Mouse (Mus musculus) embryonic facial prominence, embryonic 10.5 days (tissue): ENCODE measurements around the gene Rex1bd. TPM values are rescaled to one million over a fixed set of nuclear protein-coding genes. Genes with fewer than 3 reads are reported as not detected.

Experiments used
- DNase-seq: peaks from one replicate; pipeline ENCODE4 v3.0.0-alpha.2; 2017; ENCODE audit warnings: low spot score
- H3K27ac ChIP-seq: fragments of 300-500 bp; sonication (generic); replicated peaks from 2 replicates; pipeline ENCODE4 v1.5.1; 2016; ENCODE audit warnings: mild to moderate bottlenecking
- H3K27me3 ChIP-seq: fragments of 300-500 bp; sonication (generic); replicated peaks from 2 replicates; pipeline ENCODE4 v1.6.1; 2016; ENCODE audit warnings: low read depth, mild to moderate bottlenecking; ENCODE audit not compliant: poor library complexity, severe bottlenecking
- H3K36me3 ChIP-seq: fragments of 300-500 bp; sonication (generic); replicated peaks from 2 replicates; pipeline ENCODE4 v1.6.1; 2016; ENCODE audit warnings: mild to moderate bottlenecking, moderate library complexity
- H3K4me1 ChIP-seq: fragments of 300-500 bp; sonication (generic); 2 replicates; pipeline ENCODE4 v1.6.1; 2016
- H3K4me3 ChIP-seq: fragments of 300-500 bp; sonication (generic); 2 replicates; pipeline ENCODE4 v1.5.1; 2016; ENCODE audit warnings: mild to moderate bottlenecking, moderate library complexity
- H3K9me3 ChIP-seq: fragments of 300-500 bp; sonication (generic); 2 replicates; pipeline ENCODE4 v1.6.1; 2016; ENCODE audit warnings: mild to moderate bottlenecking
- WGBS: fragments of 180-500 bp; shearing (Covaris S2); methylation state at CpG from one replicate; pipeline ENCODE4 v1.1.7; 2016; 5-methylcytosine and 5-hydroxymethylcytosine counted together
- polyA plus RNA-seq: library from polyadenylated mRNA; unstranded; fragments of >200 nt; fragmentation: Nextera tagmentation; extraction: Ambion mirVana; gene quantifications from 2 replicates; pipeline ENCODE4 v1.2.1, GENCODE M21; 2016

The Rex1bd gene
- polyA plus RNA-seq, 1 experiment from 2014 or later: 138 TPM

DNA sequence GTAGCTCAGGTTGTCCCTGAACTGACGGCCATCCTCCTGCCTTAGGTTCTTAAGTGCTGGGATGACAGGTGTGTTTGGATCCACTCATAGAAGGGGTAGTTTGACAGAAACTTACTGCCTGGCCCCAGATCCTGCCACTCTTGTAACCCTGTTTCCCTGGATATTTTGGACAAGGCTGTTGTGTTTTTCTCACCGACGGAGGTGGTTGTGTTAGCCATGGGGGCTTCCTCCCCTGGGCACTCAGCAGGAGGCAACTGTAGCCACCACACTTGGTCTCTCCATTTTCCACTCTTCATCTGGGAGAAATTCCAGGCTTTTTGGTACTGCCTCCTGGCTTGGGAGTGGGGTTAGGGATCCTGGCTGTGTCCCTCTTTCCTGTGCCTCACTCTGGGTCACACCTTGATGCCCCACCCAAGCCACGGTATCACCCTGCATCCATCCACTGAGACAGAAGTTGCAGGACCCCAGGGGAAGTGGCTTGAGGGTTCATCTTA, 33.5 kb upstream of the Rex1bd start:
- WGBS: 16% methylated on average over 4 of the region's 4 CpGs
- Histone ChIP-seq H3K4me3 (peak overlapping the region; percentile 88), H3K9me3 (no peaks in the 10 kb centered on the region), H3K4me1 (peaks cover 31% of the 10 kb centered on the region), H3K27ac (peak overlapping the region; percentile 91), H3K36me3 (peaks cover 29% of the 10 kb centered on the region), H3K27me3 (no peaks in the 10 kb centered on the region)
- no peak for DNase-seq

DNA sequence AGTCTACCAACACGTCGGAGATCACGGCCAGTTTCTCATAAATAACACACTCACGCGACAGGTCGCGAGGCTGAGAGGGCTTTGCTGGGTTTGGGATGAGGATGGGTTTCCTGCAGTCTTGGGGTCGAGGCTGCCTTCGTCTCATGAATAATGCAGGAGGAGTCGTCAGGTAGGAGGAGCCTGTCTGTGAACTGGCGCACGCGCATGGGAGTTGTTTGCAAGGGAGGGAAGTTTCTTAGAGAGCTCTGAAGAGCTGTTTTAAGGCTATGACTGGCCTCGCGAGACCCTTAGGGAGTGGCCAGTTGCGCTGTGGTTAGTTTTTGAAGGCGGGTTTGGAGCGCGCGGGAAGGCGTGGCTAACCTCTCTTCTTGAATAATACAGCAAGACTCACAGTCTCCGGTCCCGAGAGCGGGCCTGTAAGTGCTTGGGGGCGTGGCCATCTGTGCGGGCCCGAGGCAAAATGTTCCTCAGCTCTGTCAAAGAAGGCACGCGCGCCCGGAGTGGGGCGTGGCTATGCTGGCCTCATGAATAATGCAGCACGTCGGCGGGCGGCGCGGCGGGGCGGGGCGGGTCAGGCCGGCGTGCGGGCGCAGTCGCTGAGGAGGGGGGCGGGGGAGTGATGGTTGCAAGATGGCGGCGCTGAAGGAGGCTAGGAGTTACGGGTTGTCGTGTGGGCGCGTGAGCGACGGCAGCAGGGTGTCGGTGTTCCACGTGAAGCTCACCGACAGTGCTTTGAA, 32.7 kb upstream of the Rex1bd start, which contains the start of gene Ell:
Gene Ell (plus strand): TSS at position 381 of the 737 bp plus-strand sequence.
- Histone ChIP-seq H3K4me3 (peak within 1 kb of the TSS; percentile 88), H3K9me3 (no peaks in the 10 kb centered on the region), H3K27ac (peak within 1 kb of the TSS; percentile 91), H3K4me1 (peaks cover 31% of the 10 kb centered on the region), H3K36me3 (peaks cover 34% of the 10 kb centered on the region), H3K27me3 (no peaks in the 10 kb centered on the region)
- peak; percentile 100 for DNase-seq
- under 1% methylated on average over 58 of the region's 58 CpGs for WGBS

DNA sequence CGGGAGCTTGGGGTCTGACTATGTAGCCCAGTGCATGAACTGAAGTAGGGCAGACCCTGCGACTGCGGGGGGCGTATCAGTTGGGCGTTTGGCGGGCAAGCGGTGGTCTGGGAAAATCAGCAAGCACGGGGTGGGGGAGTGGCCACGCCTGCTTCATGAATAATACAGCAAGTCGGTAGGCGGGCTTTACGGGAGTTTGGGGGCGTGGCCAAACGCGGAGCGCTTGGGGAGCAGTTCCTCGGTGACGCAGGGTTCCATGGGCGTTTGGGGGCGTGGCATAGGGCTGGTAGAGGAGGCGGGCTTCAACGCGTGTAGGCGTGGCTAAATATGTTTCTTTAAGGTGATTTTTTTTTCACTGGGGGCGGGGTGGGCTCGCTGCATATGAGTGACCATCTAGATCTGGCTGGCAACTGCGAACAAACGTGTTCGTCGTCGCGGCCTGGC, 32.1 kb upstream of the Rex1bd start:
- WGBS: under 1% methylated on average over 32 of the region's 32 CpGs
- peak; percentile 100 for DNase-seq

GRCm38 (mm10) chr8:70538024-70538579, 31.6 kb upstream of the Rex1bd start:
- 15% methylated on average over 24 of the region's 24 CpGs for WGBS
- peaks cover 28% of the 10 kb centered on the region for H3K4me1 ChIP-seq
- peak overlapping the region; percentile 91; the same call in 1 of the 2 replicates for H3K27ac ChIP-seq
- peak overlapping the region; percentile 88 for H3K4me3 ChIP-seq
- DNase-seq: peak; percentile 60
- no peaks in the 10 kb centered on the region for H3K27me3 ChIP-seq
- no peaks in the 10 kb centered on the region for H3K9me3 ChIP-seq
- H3K36me3 ChIP-seq: peaks cover 46% of the 10 kb centered on the region

More for the DNA sequence above, 32.1 kb upstream of the Rex1bd start:
- Histone ChIP-seq H3K4me1 (peaks cover 31% of the 10 kb centered on the region), H3K9me3 (no peaks in the 10 kb centered on the region), H3K27ac (peak overlapping the region; percentile 91), H3K36me3 (peaks cover 40% of the 10 kb centered on the region), H3K4me3 (peak overlapping the region; percentile 88), H3K27me3 (no peaks in the 10 kb centered on the region)

DNA sequence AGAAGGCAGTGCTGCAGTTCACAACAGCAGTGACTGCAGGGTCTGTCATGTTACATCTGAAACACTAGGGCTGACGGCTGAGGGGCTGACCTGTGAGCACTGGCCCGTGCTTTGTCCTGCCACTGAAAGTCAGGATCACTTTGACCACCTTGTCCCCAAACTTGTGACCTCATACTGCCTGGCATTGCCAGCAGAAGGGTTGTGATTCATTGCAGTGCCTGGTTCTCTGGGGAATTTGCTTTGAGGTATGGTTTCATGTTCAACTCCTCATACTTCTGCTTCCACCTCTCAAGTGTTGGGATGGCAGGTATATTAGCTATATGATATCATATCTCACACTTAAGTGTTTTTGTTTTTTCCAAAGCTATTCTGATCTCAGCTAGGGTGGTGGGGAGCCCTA, 29.1 kb upstream of the Rex1bd start:
- peaks cover 70% of the 10 kb centered on the region for H3K36me3 ChIP-seq
- no peak overlapping the region for H3K4me3 ChIP-seq
- no peaks in the 10 kb centered on the region for H3K9me3 ChIP-seq
- 87% methylated on average over 2 of the region's 2 CpGs for WGBS
- peaks cover 17% of the 10 kb centered on the region for H3K4me1 ChIP-seq
- no peak for DNase-seq
- H3K27ac ChIP-seq: no peak overlapping the region
- H3K27me3 ChIP-seq: no peaks in the 10 kb centered on the region

GRCm38 (mm10) chr8:70535221-70535620, 28.7 kb upstream of the Rex1bd start:
- Histone ChIP-seq H3K27ac (no peak overlapping the region), H3K4me3 (no peak overlapping the region), H3K9me3 (no peaks in the 10 kb centered on the region), H3K4me1 (peaks cover 12% of the 10 kb centered on the region), H3K27me3 (no peaks in the 10 kb centered on the region), H3K36me3 (peaks cover 74% of the 10 kb centered on the region)
- 90% methylated on average over 3 of the region's 3 CpGs for WGBS
- DNase-seq: no peak

DNA sequence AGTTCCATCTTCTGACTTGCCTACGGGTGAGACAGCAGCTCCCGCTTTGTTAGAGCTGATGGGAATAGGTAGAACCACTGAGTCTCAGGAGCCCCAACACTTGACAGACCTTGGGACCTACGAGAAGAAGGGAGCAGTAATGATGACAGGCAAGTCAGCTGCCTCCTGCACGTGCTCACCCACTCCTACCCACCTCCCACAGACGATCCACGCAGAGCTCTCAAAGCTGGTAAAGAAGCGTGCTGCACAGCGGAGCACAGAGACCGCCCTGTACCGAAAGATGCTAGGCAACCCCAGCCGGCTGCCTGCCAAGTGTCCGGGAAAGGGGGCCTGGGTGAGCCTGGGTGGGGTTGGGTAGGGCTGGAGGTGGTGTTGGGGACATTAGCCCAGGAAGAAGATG, 27.7 kb upstream of the Rex1bd start:
- Histone ChIP-seq H3K27me3 (no peaks in the 10 kb centered on the region), H3K4me1 (peaks cover 11% of the 10 kb centered on the region), H3K9me3 (no peaks in the 10 kb centered on the region), H3K36me3 (peaks cover 84% of the 10 kb centered on the region), H3K27ac (no peak overlapping the region), H3K4me3 (peak overlapping the region; percentile 1; the same call in 1 of the 2 replicates)
- 93% methylated on average over 12 of the region's 12 CpGs for WGBS
- DNase-seq: no peak

DNA sequence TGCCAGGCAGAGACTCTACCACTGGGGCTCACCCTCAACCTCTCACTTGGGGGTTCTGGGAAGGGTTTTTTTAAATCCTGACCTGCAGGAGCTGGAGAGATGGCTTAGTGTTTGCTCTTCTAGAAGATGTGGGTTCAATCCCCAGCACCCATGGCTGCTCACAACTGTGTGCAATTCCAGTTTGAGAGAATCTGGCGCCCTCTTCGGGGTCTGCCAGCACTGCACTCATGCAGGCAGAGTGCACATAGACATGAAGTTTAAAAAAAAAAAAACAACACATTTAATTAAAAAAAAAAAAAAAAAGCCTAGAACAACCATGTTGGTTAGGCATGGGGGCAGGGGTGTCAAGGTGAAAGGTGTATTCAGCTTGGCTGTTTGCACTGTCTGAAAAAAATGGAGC, 23.8 kb upstream of the Rex1bd start:
- Histone ChIP-seq H3K9me3 (no peaks in the 10 kb centered on the region), H3K36me3 (peaks cover 62% of the 10 kb centered on the region), H3K27ac (no peak overlapping the region), H3K4me1 (peaks cover 26% of the 10 kb centered on the region), H3K4me3 (no peak overlapping the region), H3K27me3 (no peaks in the 10 kb centered on the region)
- WGBS: 91% methylated on average over 2 of the region's 2 CpGs
- no peak for DNase-seq

DNA sequence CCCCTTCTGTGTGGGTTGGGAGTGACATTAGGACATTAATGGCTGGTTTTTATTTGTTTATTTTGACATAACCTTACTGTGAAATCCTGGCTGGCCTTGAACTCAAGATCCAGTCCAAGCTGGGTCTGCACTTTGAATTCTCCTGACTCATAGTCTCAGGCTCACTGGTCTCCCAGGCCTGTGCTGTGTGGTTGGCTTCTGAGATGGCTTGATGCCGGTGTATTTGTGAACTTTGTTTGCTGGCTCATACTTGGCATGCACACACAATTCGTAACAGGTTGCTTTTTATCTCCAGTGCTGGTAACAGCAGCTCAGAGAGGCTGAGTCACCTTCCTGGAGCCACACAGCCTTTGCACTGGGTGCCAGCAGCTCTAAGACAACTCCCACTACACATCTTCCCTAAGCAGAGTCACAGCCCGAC, 23.2 kb upstream of the Rex1bd start:
- Histone ChIP-seq H3K36me3 (peaks cover 57% of the 10 kb centered on the region), H3K27me3 (no peaks in the 10 kb centered on the region), H3K4me3 (0 out of 2 replicates have a peak overlapping the region, but pooled peaks have one; percentile 25), H3K27ac (no peak overlapping the region), H3K4me1 (peaks cover 26% of the 10 kb centered on the region), H3K9me3 (no peaks in the 10 kb centered on the region)
- whole genome bisulfite sequencing: 94% methylated on average over 3 of the region's 3 CpGs
- no peak for DNase-seq

GRCm38 (mm10) chr8:70529299-70529698, 22.7 kb upstream of the Rex1bd start:
- 80% methylated on average over 5 of the region's 5 CpGs for WGBS
- Histone ChIP-seq H3K27me3 (no peaks in the 10 kb centered on the region), H3K27ac (no peak overlapping the region), H3K4me3 (0 out of 2 replicates have a peak overlapping the region, but pooled peaks have one; percentile 25), H3K4me1 (peaks cover 26% of the 10 kb centered on the region), H3K36me3 (peaks cover 52% of the 10 kb centered on the region), H3K9me3 (no peaks in the 10 kb centered on the region)
- no peak for DNase-seq

DNA sequence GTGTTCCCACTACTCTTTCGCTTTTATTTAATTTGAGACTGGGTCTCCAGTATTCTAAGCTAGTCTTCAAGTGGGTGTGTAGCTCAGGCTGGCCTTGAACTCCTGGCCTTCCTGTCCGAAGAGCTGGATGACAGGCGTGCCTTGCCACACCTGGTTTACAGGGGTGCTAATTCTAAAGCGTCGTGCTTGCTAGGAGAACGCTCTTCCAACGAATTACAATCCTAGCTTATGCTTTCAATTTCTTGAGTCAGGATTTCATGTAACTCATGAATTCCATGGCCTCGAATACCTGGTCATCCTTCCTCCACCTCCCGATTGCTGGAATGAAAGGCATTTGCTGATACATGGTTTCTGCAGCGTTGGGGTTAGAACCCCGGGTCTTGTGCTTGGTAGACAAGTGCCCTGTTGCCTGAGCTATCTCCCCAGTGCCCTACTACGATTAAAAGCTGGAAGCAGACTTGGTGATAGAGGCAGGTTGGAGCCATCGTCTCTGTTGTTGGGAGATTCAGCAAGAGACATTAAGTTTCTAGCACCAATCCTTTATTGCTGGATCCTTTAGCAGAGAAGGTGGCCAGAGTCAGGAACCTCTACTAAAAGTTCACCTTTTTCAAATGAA, 21.7 kb upstream of the Rex1bd start:
- no peaks in the 10 kb centered on the region for H3K9me3 ChIP-seq
- H3K27ac ChIP-seq: peak overlapping the region; percentile 99
- peak overlapping the region; percentile 90 for H3K4me3 ChIP-seq
- peaks cover 42% of the 10 kb centered on the region for H3K36me3 ChIP-seq
- peaks cover 30% of the 10 kb centered on the region for H3K4me1 ChIP-seq
- no peak for DNase-seq
- no peaks in the 10 kb centered on the region for H3K27me3 ChIP-seq
- 38% methylated on average over 13 of the region's 13 CpGs for WGBS

DNA sequence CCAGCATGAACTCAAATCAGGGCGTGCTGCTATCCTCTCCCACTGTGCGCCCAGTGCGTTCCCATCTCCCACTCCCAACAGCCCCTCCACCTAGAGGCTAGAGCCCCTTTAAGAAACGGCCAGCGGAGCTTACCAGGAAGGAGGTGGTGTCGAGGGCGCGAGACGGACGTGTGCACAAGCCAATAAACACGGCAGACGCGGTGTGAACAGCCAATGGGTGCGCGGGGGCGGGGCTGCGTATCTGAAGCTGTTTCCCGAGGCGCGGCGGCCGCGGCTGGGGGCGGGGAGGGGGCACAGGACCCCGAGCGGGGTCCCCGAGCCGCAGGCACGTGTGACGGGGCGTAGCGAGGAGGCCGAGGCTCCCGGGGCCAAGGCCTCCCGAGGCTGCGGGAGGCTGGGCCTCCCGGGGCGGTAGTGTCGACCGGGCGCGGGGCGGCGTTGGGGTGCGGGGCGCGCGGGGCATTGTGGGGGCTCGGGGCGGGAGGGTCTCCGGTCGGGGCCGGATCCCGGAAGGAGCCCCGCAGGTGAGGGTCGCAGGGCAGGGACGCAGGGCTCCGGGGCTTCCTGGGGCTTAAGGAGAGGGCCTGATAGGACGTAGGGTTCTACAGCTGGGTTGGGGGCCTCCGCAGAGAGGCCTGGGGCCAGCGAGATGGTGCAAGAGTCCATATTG, 21.1 kb upstream of the Rex1bd start, which contains the start of the genes Fkbp8 and Kxd1:
Gene Fkbp8 (plus strand): TSS at position 213 of the 670 bp plus-strand sequence.
Gene Kxd1 (minus strand): TSS at position 445 of the 670 bp plus-strand sequence.
- DNase-seq: peak; percentile 98
- no peaks in the 10 kb centered on the region for H3K27me3 ChIP-seq
- no peaks in the 10 kb centered on the region for H3K9me3 ChIP-seq
- peak within 1 kb of the TSS; percentile 99 for H3K27ac ChIP-seq
- WGBS: under 1% methylated on average over 61 of the region's 61 CpGs
- H3K36me3 ChIP-seq: peaks cover 36% of the 10 kb centered on the region
- H3K4me1 ChIP-seq: peaks cover 34% of the 10 kb centered on the region
- H3K4me3 ChIP-seq: peak within 1 kb of the TSS; percentile 90
